Mouse (Mus musculus): ENCODE results near the gene Iffo2.

DNA sequence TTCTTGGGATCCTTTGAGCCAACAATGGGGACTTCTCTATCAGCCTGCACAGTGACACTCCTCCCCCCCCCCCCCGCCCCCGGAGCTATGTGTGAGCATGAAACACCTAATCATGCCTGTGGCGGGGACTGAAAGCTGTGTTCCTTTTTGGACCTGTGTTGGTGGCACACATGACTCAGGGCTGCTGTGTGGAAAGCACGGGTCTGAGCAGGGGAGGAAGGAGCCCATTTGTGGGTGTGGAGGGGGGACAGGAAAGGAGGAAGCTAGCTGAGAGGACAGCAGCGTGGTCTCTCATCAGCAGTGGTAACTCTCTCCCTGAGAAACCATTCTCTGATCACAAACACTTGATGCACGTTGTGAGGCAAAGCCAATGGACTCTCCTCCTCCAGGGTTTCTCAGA is 110.4 kb downstream of the Iffo2 start:
- TF ChIP-seq CTCF (IDR thresholded peaks at IDR 0.05) (no peak), EP300 (IDR thresholded peaks at IDR 0.05) (no peak)
